Mouse (Mus musculus): ENCODE results near the gene Olfm1.

The Olfm1 gene

GRCm38 (mm10) chr2:28235129-28235528 is 42.3 kb downstream of the Olfm1 start:
- DNase-seq (ENCODE audit: low spot score in 2 of 2): no peak

- no peak for DNase-seq (ENCODE audit: low spot score in 2 of 2)
Measured at GRCm38 (mm10) chr2:28236447-28236846, 43.7 kb downstream of the Olfm1 start.

GRCm38 (mm10) chr2:28239616-28240015 is 46.8 kb downstream of the Olfm1 start:
- no peak for DNase-seq (ENCODE audit: low spot score in 2 of 2)

- DNase-seq (ENCODE audit: low spot score in 2 of 2): no peak
Measured at GRCm38 (mm10) chr2:28240920-28241319, 48.1 kb downstream of the Olfm1 start.

GRCm38 (mm10) chr2:28241520-28242221 is 48.9 kb downstream of the Olfm1 start:
- no peak for DNase-seq (ENCODE audit: low spot score in 2 of 2)

- DNase-seq (ENCODE audit: low spot score in 2 of 2): peak; percentile 43 to 47
Measured at GRCm38 (mm10) chr2:28242222-28242543, 49.4 kb downstream of the Olfm1 start.

GRCm38 (mm10) chr2:28244667-28245395 is 52.0 kb downstream of the Olfm1 start:
- no peak for DNase-seq (ENCODE audit: low spot score in 2 of 2)

GRCm38 (mm10) chr2:28246110-28246653 is 53.4 kb downstream of the Olfm1 start:
- no peak for DNase-seq (ENCODE audit: low spot score in 2 of 2)

GRCm38 (mm10) chr2:28247098-28247497 is 54.3 kb downstream of the Olfm1 start:
- DNase-seq (ENCODE audit: low spot score in 2 of 2): no peak

GRCm38 (mm10) chr2:28252554-28252953 is 59.8 kb downstream of the Olfm1 start:
- DNase-seq (ENCODE audit: low spot score in 2 of 2): no peak

GRCm38 (mm10) chr2:28256029-28256428 is 63.2 kb downstream of the Olfm1 start:
- DNase-seq (ENCODE audit: low spot score in 2 of 2): no peak

GRCm38 (mm10) chr2:28261438-28261837 is 68.6 kb downstream of the Olfm1 start:
- DNase-seq (ENCODE audit: low spot score in 2 of 2): no peak

- DNase-seq (ENCODE audit: low spot score in 2 of 2): no peak
Measured at GRCm38 (mm10) chr2:28267776-28268275, 75.0 kb downstream of the Olfm1 start.

- DNase-seq (ENCODE audit: low spot score in 2 of 2): no peak
Measured at GRCm38 (mm10) chr2:28270561-28270960, 77.8 kb downstream of the Olfm1 start.

GRCm38 (mm10) chr2:28272218-28272965 is 79.6 kb downstream of the Olfm1 start:
- no peak for DNase-seq (ENCODE audit: low spot score in 2 of 2)

- DNase-seq (ENCODE audit: low spot score in 2 of 2): no peak
Measured at GRCm38 (mm10) chr2:28274006-28274405, 81.2 kb downstream of the Olfm1 start.

GRCm38 (mm10) chr2:28275345-28275744 is 82.6 kb downstream of the Olfm1 start:
- DNase-seq (ENCODE audit: low spot score in 2 of 2): no peak

GRCm38 (mm10) chr2:28278150-28278549 is 85.4 kb downstream of the Olfm1 start:
- DNase-seq (ENCODE audit: low spot score in 2 of 2): peak; percentile 33 to 41

GRCm38 (mm10) chr2:28278853-28279252 is 86.1 kb downstream of the Olfm1 start:
- no peak for DNase-seq (ENCODE audit: low spot score in 2 of 2)
